Mouse (Mus musculus) adrenal gland, postnatal 0 days (tissue): ENCODE results near the gene Vamp5. TPM values are rescaled to one million over a fixed set of nuclear protein-coding genes. Genes with fewer than 3 reads are reported as not detected.

Experiments used
- polyA plus RNA-seq: library from polyadenylated mRNA; unstranded; fragments of >200 nt; fragmentation: Nextera tagmentation; extraction: Ambion mirVana; gene quantifications from 2 replicates; pipeline ENCODE4 v1.2.1, GENCODE M21; 2015

Vamp5 gene
- 69.2 and 73.9 TPM in 2 replicates for polyA plus RNA-seq

DNA sequence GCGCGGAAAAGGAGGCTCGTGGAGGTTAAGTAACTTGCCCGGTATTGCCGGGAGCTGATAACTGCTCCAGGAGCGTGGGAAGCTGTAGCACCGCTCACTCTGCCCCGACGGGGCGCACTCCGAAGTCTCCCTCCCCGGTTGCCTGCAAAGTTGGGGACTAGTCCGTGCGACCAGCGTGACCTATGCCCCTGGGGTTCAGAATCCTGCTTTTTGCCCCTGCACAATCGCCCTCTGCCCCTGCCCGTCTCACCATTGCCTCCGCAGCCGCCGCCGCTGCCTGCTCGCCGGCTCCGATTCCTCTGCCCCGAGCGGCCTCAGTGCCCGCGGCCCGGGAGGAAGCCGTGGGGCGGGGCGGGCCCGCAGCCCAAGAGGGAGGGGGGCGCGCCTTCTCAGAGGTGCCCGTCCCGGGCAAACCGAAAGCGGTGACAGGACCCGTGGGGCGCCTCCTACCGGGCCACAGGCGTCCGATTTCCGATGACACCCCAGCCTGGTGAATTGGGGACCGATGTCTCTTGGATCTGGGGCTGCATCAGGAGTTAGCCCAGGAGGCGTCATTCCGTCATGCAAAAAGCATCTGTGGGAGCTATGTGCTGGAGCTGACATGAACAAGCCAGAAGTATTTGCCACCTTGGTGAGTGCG, at the start of gene Vamp5:
TSS of gene Vamp5 (minus strand) at position 338 of the 640 bp plus-strand sequence.

DNA sequence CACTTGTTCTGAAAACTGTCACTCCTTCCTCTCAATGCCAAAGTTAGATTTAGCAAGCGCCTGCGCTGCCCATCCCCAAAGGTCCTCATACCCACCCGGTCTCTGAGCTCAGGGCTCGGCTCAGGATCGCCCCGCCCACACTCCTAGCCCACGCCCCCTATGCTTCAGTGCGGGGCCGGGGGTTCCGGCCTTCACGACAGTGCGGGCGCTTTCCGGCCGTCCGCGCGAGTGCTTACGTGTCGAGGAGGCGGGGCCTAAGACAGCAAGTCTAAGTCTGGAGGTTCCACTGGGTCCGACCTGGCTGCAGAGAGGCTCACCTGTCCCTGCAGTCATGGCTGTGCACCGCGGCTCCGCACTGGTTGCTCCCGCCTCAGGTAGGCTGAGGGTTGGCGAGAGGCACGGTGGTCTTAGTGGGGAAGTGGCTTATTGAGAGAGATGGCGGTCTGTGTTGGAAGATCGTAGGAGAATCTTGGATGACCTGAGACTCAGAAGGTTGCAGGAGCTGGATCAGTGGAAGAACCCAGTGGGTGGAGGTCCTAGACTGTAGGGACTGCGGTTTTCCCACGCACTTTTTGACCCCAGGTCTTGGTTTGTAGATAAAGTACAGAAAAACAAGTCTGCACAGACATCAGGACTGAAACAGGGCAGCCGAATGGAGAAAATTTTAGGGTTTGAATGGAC, 33.9 kb upstream of the Vamp5 start, which contains the start of gene Ggcx:
TSS of gene Ggcx (plus strand) at position 233 of the 681 bp plus-strand sequence.

DNA sequence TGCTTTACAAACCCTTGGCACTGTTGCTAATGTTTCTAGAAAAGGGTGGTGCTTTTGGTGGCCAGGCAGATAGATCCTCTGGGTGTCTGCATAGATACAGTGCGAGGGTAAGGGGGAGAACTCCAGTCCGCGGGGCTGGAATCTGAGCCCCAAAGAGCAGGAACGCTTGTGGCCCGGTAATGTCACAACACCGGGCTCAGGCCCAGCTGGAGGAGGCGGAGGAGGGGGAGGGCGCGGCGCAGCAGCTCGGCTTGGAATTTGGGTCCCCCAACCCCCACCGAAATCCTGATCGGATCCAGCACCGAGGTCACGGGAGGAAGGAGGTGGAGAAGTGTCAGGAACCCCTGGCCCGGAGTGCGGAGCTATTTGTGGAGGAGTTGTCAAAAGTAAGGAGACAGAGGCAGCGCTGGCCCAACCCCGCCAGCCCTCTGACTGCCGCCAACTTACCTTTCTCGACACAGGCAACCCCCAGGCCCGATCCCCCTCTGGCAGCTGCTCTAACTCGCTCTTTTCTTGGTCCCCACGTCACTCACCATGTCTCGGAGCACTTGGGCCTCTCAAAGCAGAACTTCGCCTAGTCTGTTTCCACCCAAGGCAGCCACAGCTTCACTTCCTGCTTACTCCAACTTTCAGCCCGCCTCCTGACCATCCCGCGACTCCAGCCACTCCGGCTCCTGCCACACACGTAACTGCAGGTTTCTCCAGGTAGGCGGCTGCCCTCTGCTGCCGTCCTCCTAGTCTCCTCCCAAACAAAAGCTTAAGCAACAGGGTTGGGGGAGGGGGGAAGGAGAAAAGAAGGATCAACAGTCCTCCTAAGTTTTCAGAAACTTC, 9.9 kb upstream of the Vamp5 start, which contains the start of gene Vamp8:
TSS of gene Vamp8 (minus strand) at position 763 of the 831 bp plus-strand sequence.

DNA sequence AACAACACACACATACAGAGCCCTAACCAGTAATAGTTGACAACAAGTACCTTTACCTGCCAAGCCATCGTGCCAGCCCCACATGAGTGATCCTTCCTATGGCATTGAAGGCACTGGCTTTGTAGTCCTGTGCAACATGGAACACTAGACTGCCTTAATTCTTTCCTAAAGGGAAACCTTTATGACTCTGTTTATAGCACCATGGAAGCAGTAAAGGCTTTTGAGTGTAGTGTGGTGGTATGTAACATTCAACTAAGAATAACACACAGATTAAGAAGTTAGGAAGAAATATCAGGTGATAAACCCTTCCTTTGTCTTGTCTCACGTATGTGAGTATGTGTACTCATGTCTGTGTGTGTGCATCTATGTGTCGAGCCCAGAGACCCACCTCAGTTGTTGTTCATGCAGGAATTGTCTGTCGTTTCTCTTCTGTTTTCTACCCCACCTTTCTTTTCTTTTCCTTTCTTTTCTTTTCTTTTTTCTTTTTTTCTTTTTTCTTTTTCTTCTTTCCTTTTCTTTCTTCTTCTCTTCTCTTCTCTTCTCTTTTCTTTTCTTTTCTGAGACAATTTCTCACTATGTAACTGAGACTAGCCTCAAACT, 13.3 kb downstream of the Vamp5 start, which contains the start of gene Rnf181:
TSS of gene Rnf181 (minus strand) at position 113 of the 600 bp plus-strand sequence.

DNA sequence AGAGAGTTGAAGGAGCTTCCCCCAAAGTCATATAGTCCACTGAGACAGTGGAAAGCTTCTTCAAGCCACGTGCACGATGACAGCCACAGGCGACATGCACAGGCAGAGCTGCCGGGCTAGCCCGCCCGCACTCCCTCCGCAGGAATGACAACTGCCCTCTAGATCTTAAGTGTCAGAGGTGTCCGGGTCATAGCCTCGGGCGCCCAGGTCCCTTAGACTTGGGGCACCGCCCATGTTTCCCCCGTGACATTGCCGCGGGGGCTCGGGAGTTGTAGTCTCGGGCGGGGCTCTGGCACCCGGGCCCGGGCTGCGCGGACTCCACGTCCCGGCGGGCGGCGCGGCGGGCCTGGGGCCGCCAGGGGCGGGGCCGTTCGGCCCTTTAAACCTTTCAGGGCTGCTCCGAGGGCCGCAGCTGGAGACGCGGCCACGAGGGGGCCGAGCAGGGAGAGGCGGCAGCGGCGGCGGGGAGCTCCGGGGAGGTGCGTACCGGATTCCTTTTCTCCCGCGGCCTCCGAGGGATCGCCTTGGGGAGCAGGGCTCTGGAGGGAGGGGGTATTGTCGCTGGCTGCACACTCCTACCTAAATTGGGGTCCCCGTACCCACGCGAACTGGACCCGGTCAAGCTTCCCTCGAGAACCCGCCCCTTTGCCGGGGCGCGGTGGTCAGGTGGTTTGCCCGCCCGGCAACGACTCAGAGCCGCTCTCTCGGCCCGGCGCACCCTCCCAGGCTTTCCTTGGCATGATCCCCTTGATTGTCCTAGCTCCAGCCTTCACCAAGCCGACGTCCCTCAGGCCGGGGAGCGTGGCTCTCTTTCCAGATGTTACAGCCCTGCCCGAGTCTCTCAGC, 25.0 kb downstream of the Vamp5 start, which contains the start of gene Tmem150a:
TSS of gene Tmem150a (plus strand) at position 382 of the 846 bp plus-strand sequence.

DNA sequence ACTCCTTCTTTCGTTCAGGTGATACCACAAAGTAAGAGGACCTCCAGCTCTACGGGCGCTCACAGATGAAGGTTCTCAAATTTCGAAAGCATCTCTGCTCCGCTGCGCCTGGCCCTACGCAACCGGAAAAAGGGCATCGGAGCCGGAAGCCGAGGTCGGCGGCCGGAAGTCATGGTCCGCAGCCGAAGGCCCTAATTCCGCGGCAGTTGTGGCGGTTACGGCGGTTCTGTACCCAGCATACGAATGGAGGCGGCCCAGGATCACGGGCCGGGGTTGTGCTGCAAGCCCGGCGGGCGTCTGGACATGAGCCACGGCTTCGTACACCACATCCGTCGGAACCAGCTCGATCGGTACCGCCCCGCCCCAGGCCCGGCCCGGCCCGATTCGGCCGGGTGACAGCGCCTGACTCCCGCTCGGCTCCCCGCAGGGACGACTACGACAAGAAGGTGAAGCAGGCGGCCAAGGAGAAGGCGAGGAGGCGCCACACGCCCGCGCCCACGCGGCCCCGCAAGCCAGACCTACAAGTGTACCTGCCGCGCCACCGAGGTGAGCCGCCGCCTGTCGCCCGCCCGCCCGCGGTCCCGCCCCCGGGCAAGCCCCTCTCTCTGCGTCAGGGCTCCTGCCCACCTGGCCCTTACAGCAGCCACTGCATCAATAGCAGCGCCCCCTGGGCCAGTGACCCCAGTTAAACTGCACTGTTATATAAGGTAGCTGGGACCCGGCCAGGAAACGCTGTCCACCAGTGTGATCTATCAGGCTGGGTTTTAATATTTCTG, 32.9 kb downstream of the Vamp5 start, which contains the start of gene 0610030E20Rik:
TSS of gene 0610030E20Rik (plus strand) at position 152 of the 776 bp plus-strand sequence.

DNA sequence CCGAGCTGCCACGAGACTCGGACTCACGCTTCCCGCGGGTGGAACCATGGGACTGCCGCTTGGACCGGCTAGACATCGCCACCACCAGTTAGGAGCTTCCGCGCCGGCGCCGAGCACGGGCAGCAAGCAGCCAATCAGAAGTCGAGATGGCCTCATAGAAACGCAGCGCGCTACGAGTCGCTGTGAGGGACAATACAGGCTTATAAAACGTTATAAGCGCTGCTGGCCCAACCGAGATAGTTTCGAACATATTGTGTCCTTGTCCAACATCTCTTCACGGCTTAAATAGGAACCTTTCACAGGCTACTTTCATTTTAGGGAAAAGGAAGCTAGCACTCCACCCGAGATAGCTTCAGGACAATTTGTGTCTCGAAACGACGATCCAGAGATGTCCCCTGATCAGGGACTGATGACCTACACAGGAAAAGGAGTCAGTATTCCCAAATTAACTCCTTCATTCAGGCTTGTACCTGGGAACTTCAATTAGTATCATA, 35.1 kb downstream of the Vamp5 start, which contains the start of gene Usp39:
TSS of gene Usp39 (minus strand) at position 111 of the 494 bp plus-strand sequence.

Other genes with a start within 250 kb of the Vamp5 start
- gene Atoh8, start 144.9 kb downstream of the Vamp5 start, polyA plus RNA-seq: 3.5 and 5.3 TPM in 2 replicates
- gene Sftpb, start 75.9 kb downstream of the Vamp5 start, polyA plus RNA-seq: 1.5 and 1.7 TPM in 2 replicates
- gene Usp39, start 35.3 kb downstream of the Vamp5 start, polyA plus RNA-seq: 22.1 and 29.7 TPM in 2 replicates
- 15.5 and 22.8 TPM in 2 replicates for gene 0610030E20Rik, start 33.2 kb downstream of the Vamp5 start, polyA plus RNA-seq
- gene Tmem150a, start 25.0 kb downstream of the Vamp5 start, polyA plus RNA-seq: 14.2 and 17.5 TPM in 2 replicates
- 235 and 553 TPM in 2 replicates for gene Rnf181, start 13.5 kb downstream of the Vamp5 start, polyA plus RNA-seq
- 239 and 264 TPM in 2 replicates for gene Vamp8, start 10.2 kb upstream of the Vamp5 start, polyA plus RNA-seq
- 13.8 and 27.7 TPM in 2 replicates for gene Ggcx, start 33.8 kb upstream of the Vamp5 start, polyA plus RNA-seq
- 168 and 223 TPM in 2 replicates for gene Mat2a, start 59.1 kb upstream of the Vamp5 start, polyA plus RNA-seq
- gene Sh2d6, start 141.2 kb upstream of the Vamp5 start, polyA plus RNA-seq: 0.40 and 0.41 TPM in 2 replicates
- 136 and 161 TPM in 2 replicates for gene Capg, start 163.9 kb upstream of the Vamp5 start, polyA plus RNA-seq
- gene Elmod3, start 217.9 kb upstream of the Vamp5 start, polyA plus RNA-seq: 11.5 and 21.9 TPM in 2 replicates
- 30.3 and 63.9 TPM in 2 replicates for gene Retsat, start 218.0 kb upstream of the Vamp5 start, polyA plus RNA-seq
- 37.9 and 61.3 TPM in 2 replicates for gene Tgoln1, start 236.5 kb upstream of the Vamp5 start, polyA plus RNA-seq